Mouse (Mus musculus) kidney, embryonic 14.5 days (tissue): ENCODE data around the gene Fam24b. TPM values are rescaled to one million over a fixed set of nuclear protein-coding genes. Genes with fewer than 3 reads are reported as not detected.

Source experiments
- ATAC-seq: fragments of 200-750 bp; cut with Nextera tagmentation; 2 replicates; pipeline ENCODE4 v1.8.0; 2017; ENCODE audit warnings: moderate number of reproducible peaks, mild to moderate bottlenecking, moderate TSS enrichment, moderate library complexity; ENCODE audit not compliant: low FRiP score, low TSS enrichment
- H3K27ac ChIP-seq: fragments of 300-500 bp; sonication (generic); 2 replicates; pipeline ENCODE4 v1.5.1; 2014; ENCODE audit warnings: low read depth, mild to moderate bottlenecking, low read length, moderate library complexity, mixed read lengths
- H3K27me3 ChIP-seq: fragments of 300-500 bp; sonication (generic); 2 replicates; pipeline ENCODE4 v1.6.1; 2014; ENCODE audit warnings: mild to moderate bottlenecking, low read length; ENCODE audit not compliant: control insufficient read depth, insufficient read depth
- H3K36me3 ChIP-seq: fragments of 300-500 bp; sonication (generic); 2 replicates; pipeline ENCODE4 v1.6.1; 2014; ENCODE audit warnings: low read length, mixed read lengths; ENCODE audit not compliant: control insufficient read depth, insufficient read depth
- H3K4me1 ChIP-seq: fragments of 300-500 bp; sonication (generic); 2 replicates; pipeline ENCODE4 v1.6.1; 2014; ENCODE audit warnings: low read length, mixed read lengths; ENCODE audit not compliant: control insufficient read depth, insufficient read depth
- H3K4me2 ChIP-seq: fragments of 300-500 bp; sonication (generic); replicated peaks from 2 replicates; pipeline ENCODE4 v1.6.1; 2014; ENCODE audit warnings: low read depth, mild to moderate bottlenecking, low read length
- H3K4me3 ChIP-seq: fragments of 300-500 bp; sonication (generic); 2 replicates; pipeline ENCODE4 v1.5.1; 2014; ENCODE audit warnings: mild to moderate bottlenecking, low read length
- H3K9ac ChIP-seq: fragments of 300-500 bp; sonication (generic); 2 replicates; pipeline ENCODE4 v1.6.1; 2014; ENCODE audit warnings: low read depth, mild to moderate bottlenecking, low read length, moderate library complexity
- H3K9me3 ChIP-seq: fragments of 300-500 bp; sonication (generic); 2 replicates; pipeline ENCODE4 v1.6.1; 2016; ENCODE audit warnings: low read length; ENCODE audit not compliant: control insufficient read depth
- WGBS: fragments of 180-500 bp; shearing (Covaris S2); extraction: QIAGEN DNeasy Blood & Tissue Kit; methylation state at CpG from one replicate; pipeline ENCODE4 v1.1.7; 2014; 5-methylcytosine and 5-hydroxymethylcytosine counted together
- polyA plus RNA-seq: library from polyadenylated mRNA; unstranded; fragments of >200 nt; fragmentation: Nextera tagmentation; extraction: Ambion mirVana; gene quantifications from 2 replicates; pipeline ENCODE4 v1.2.1, GENCODE M21; 2014

Gene Fam24b
- polyA plus RNA-seq, 1 experiment from 2014 or later, result not detected

DNA sequence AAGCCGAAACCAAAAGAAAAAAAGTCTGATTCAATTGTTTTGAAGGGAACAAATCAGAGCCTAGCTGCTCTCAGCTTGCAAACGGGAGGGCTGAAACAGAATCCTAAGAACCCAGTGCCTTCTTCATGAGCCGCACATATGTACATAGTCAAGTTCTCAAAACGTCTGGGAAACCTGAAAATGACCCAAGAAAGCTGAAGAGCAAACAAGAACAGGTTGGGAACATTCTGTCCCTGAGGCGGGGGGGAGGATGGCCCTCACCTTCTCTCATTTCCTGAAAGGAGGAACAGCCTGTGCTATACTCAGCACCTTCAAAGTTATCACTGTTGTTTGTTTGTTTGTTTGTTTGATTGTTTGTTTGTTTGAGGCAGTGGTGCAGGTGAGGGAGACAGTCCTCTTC, 22.6 kb downstream of the Fam24b start:
- no peak for ATAC-seq
- Histone ChIP-seq H3K36me3 (no peaks in the 10 kb centered on the region), H3K9ac (no peak overlapping the region), H3K9me3 (no peaks in the 10 kb centered on the region), H3K4me1 (no peaks in the 10 kb centered on the region), H3K27me3 (no peaks in the 10 kb centered on the region), H3K4me2 (no peak overlapping the region), H3K27ac (no peak overlapping the region), H3K4me3 (no peak overlapping the region)
- WGBS, result 81% methylated on average over 5 of the region's 5 CpGs

DNA sequence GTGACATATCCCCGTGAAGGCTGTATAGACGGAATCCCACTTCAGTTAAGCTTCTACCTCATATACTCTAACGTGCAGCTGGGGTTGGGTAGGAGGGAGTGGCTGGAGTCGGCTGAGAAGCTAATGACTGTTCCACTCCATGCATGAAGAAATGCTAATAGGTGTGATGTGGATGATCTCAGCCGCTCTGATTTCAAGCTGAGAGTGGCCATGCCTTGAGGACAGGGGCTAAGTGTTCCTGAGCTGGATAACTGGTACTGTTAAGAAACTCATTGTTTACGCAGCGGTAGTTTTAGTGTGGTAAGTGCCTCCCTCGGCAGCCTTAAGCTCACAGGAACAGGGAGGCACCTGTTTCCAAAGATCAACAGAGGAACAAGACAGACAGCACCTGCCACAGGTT, 26.0 kb downstream of the Fam24b start:
- Histone ChIP-seq H3K4me2 (no peak overlapping the region), H3K27me3 (no peaks in the 10 kb centered on the region), H3K9ac (no peak overlapping the region), H3K36me3 (no peaks in the 10 kb centered on the region), H3K4me1 (no peaks in the 10 kb centered on the region), H3K9me3 (no peaks in the 10 kb centered on the region), H3K4me3 (no peak overlapping the region), H3K27ac (no peak overlapping the region)
- ATAC-seq, result no peak
- 75% methylated on average over 8 of the region's 8 CpGs for WGBS

DNA sequence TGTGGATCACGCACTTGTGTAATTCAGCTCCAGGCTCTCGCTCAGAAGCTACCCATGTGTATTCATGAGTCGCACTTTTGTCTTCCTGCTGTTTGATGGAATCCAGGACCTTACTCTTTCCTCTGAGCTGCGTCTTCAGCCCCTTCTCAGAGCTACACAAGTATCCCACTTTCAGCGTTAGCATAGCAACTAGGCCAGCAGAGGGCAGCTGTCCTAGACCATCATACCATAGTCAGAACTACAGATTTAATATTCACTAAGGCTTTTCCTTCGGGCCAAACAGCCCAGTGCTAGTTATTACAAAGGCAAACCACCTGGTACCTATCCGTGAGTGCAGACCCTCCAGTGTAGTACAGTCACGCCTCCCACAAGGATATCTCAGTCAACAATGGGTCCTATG, 32.2 kb downstream of the Fam24b start:
- ATAC-seq, result no peak
- Histone ChIP-seq H3K27ac (no peak overlapping the region), H3K4me2 (no peak overlapping the region), H3K9me3 (no peaks in the 10 kb centered on the region), H3K27me3 (no peaks in the 10 kb centered on the region), H3K36me3 (no peaks in the 10 kb centered on the region), H3K4me3 (no peak overlapping the region), H3K4me1 (no peaks in the 10 kb centered on the region), H3K9ac (no peak overlapping the region)
- WGBS, result 82% methylated on average over 8 of the region's 8 CpGs

Other genes starting within 250 kb of the Fam24b start
- gene 4933402N03Rik, start 183.2 kb downstream of the Fam24b start, polyA plus RNA-seq, result not detected in 2 replicates
- not detected in 2 replicates for gene 5430419D17Rik, start 155.1 kb downstream of the Fam24b start, polyA plus RNA-seq
- not detected in 2 replicates for gene Cuzd1, start 7.2 kb downstream of the Fam24b start, polyA plus RNA-seq
- gene Fam24a, start 4.3 kb upstream of the Fam24b start, polyA plus RNA-seq, result not detected in 2 replicates
- 18.5 and 21.3 TPM in 2 replicates for gene 2310057M21Rik, start 33.2 kb upstream of the Fam24b start, polyA plus RNA-seq
- gene Pstk, start 41.6 kb upstream of the Fam24b start, polyA plus RNA-seq, result 65.1 and 76.9 TPM in 2 replicates
- 14.8 and 23.4 TPM in 2 replicates for gene Ikzf5, start 81.0 kb upstream of the Fam24b start, polyA plus RNA-seq
- gene Acadsb, start 81.1 kb upstream of the Fam24b start, polyA plus RNA-seq, result 60.3 and 93.0 TPM in 2 replicates
- not detected in 2 replicates for gene Hmx3, start 213.4 kb upstream of the Fam24b start, polyA plus RNA-seq
- gene Hmx2, start 219.3 kb upstream of the Fam24b start, polyA plus RNA-seq, result not detected in 2 replicates
- 241 and 263 TPM in 2 replicates for gene Bub3, start 230.7 kb upstream of the Fam24b start, polyA plus RNA-seq